Mouse (Mus musculus): ENCODE results near the gene Prss16. TPM values are rescaled to one million over a fixed set of nuclear protein-coding genes. Genes with fewer than 3 reads are reported as not detected.
A peak's percentile ranks its signal among the peaks of the same experiment; 100 is the strongest.

The Prss16 gene
- total and polyA plus RNA-seq, 3 experiments, result 0.47 TPM; not detected in 2

DNA sequence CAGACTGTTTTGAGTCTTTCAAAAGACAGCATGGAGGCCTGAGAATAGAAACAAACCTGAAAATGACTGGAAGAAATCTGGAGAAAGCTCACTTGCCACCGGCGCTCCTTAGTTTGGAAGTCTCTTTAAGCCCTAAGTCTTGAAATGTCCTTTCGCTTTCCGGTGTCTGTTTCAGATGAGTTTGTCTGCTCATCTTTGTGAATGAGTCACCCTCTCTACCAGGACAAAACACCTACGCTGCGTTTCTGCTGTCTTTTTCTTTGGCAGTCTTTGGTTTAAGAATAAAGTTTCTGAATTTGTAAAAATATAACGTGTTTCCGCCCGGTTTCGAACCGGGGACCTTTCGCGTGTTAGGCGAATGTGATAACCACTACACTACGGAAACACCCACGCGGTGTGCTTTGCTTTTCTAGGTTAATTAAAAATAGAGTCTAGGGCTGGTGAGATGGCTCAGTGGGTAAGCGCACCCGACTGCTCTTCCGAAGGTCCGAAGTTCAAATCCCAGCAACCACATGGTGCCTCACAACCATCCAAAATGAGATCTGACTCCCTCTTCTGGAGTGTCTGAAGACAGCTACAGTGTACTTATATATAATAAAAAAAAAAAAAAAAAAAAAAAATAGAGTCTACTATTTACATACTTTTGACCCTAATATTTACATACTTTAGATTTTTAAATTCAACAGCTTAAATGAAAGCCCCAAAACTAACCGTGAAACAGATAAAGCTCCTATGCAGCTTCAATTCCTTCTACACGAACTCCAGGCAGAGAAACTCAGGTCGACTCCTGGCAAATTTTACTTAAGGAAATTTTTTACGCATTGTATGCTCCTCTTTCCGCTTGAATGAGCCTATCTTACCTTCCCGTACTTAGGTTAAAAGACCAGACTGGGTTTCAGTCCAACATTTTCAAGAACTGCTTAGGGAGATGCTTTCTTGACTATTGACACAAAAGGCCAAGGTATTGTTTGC, 6.2 kb upstream of the Prss16 start:
- Histone ChIP-seq H3K27ac (ENCODE audit: control insufficient read depth, low read depth, low read length) (no peak overlapping the region), H3K4me1 (ENCODE audit: control insufficient read depth in 1 of 2, insufficient read depth in 2 of 2, low read length in 2 of 2) (no peaks in the 10 kb centered on the region), H3K4me3 (ENCODE audit: control insufficient read depth in 1 of 2, insufficient read depth in 1 of 2, low read depth in 2 of 2, low read length in 2 of 2) (peak overlapping the region; percentile 6 to 43; a peak in 3 of 4 replicates), H3K27me3 (ENCODE audit: control insufficient read depth in 1 of 2, insufficient read depth in 2 of 2, low read length in 2 of 2) (no peaks in the 10 kb centered on the region; a peak in 2 of 4 replicates), H3K79me2 (ENCODE audit: control insufficient read depth, insufficient read depth, low read length, poor library complexity) (no peaks in the 10 kb centered on the region), H3K9me3 (replicated peaks; ENCODE audit: insufficient read depth, low read length) (no peaks in the 10 kb centered on the region), H3K36me3 (ENCODE audit: control insufficient read depth in 1 of 2, insufficient read depth in 2 of 2, low read length in 2 of 2) (peaks cover 0 to 4% of the 10 kb centered on the region in 2 experiments; a peak in 1 of 4 replicates), H3K9ac (ENCODE audit: control insufficient read depth, low read depth, low read length, poor library complexity, severe bottlenecking) (peak overlapping the region; percentile 49)
- TF ChIP-seq TCF12 (IDR thresholded peaks at IDR 0.05; ENCODE audit: low read depth, low read length) (no peak), RCOR1 (IDR thresholded peaks at IDR 0.05; ENCODE audit: low read depth, low read length) (no peak), GABPA (IDR thresholded peaks at IDR 0.05; ENCODE audit: low read depth, low read length) (no peak), KAT2A (conservative IDR thresholded peaks at IDR 0.05; ENCODE audit: low read depth, low read length) (no peak), NRF1 (IDR thresholded peaks at IDR 0.05; ENCODE audit: insufficient read depth, low read depth, low read length, poor library complexity, severe bottlenecking) (no peak), TAL1 (IDR thresholded peaks at IDR 0.05; ENCODE audit: low read length) (no peak), ZNF384 (IDR thresholded peaks at IDR 0.05; ENCODE audit: low read depth, low read length) (peak; percentile 93), MEF2A (IDR thresholded peaks at IDR 0.05; ENCODE audit: extremely low read depth, insufficient replicate concordance, low read depth, low read length, poor library complexity, severe bottlenecking) (no peak), SMC3 (IDR thresholded peaks at IDR 0.05; ENCODE audit: low read depth, low read length) (no peak), ETS1 (IDR thresholded peaks at IDR 0.05; ENCODE audit: low read depth, low read length) (no peak), MYC (IDR thresholded peaks at IDR 0.05; ENCODE audit: low read depth, low read length) (peak; percentile 74), ELF1 (IDR thresholded peaks at IDR 0.05; ENCODE audit: low read depth, low read length) (peak; percentile 50; the same call in 1 of the 2 replicates), MAX (IDR thresholded peaks at IDR 0.05; ENCODE audit: low read length) (no peak), MAZ (IDR thresholded peaks at IDR 0.05; ENCODE audit: low read depth, low read length) (no peak), ZC3H11A (IDR thresholded peaks at IDR 0.05; ENCODE audit: low read depth, low read length) (no peak), POLR2AphosphoS2 (IDR thresholded peaks at IDR 0.05; ENCODE audit: low read length) (no peak), ZMIZ1 (IDR thresholded peaks at IDR 0.05; ENCODE audit: low read depth, low read length) (no peak), CHD1 (IDR thresholded peaks at IDR 0.05; ENCODE audit: low read depth, low read length) (no peak), SIN3A (IDR thresholded peaks at IDR 0.05; ENCODE audit: low read length) (no peak), MAFK (IDR thresholded peaks at IDR 0.05; ENCODE audit: borderline replicate concordance, low read depth, low read length) (peak; percentile 96), JUND (IDR thresholded peaks at IDR 0.05; ENCODE audit: low read depth, low read length) (no peak), TBP (IDR thresholded peaks at IDR 0.05; ENCODE audit: low read depth, low read length) (peak; percentile 99), HCFC1 (IDR thresholded peaks at IDR 0.05; ENCODE audit: low read depth, low read length) (no peak), GATA1 (IDR thresholded peaks at IDR 0.05; ENCODE audit: low read depth, low read length) (peak; percentile 21; the same call in 1 of the 2 replicates), ZKSCAN1 (IDR thresholded peaks at IDR 0.05; ENCODE audit: low read depth, low read length) (no peak)
- peak; percentile 92 for DNase-seq (ENCODE audit: low read depth, low spot score)
